Mouse (Mus musculus) intestine, embryonic 14.5 days (tissue): ENCODE data around the gene H13. TPM values are rescaled to one million over a fixed set of nuclear protein-coding genes. Genes with fewer than 3 reads are reported as not detected.

Experiments
- ATAC-seq: fragments of 200-750 bp; cut with Nextera tagmentation; replicated peaks from 2 replicates; pipeline ENCODE4 v1.8.0; 2017; ENCODE audit warnings: low read depth, moderate number of reproducible peaks, moderate TSS enrichment, moderate library complexity; ENCODE audit not compliant: low FRiP score, low TSS enrichment
- DNase-seq: peaks from one replicate; pipeline ENCODE4 v3.0.0-alpha.2; 2018; ENCODE audit warnings: low spot score
- H3K27ac ChIP-seq: fragments of 300-500 bp; sonication (generic); 2 replicates; pipeline ENCODE4 v1.5.1; 2014; ENCODE audit warnings: low read depth, mild to moderate bottlenecking, control low read depth
- H3K27me3 ChIP-seq: fragments of 300-500 bp; sonication (generic); replicated peaks from 2 replicates; pipeline ENCODE4 v1.6.1; 2014; ENCODE audit warnings: low read length, control low read depth; ENCODE audit not compliant: control insufficient read depth, insufficient read depth
- H3K36me3 ChIP-seq: fragments of 300-500 bp; sonication (generic); 2 replicates; pipeline ENCODE4 v1.6.1; 2014; ENCODE audit warnings: low read length, control low read depth; ENCODE audit not compliant: control insufficient read depth, insufficient read depth
- H3K4me1 ChIP-seq: fragments of 300-500 bp; sonication (generic); replicated peaks from 2 replicates; pipeline ENCODE4 v1.6.1; 2014; ENCODE audit warnings: low read length, control low read depth, mixed read lengths; ENCODE audit not compliant: control insufficient read depth, insufficient read depth
- H3K4me2 ChIP-seq: fragments of 300-500 bp; sonication (generic); 2 replicates; pipeline ENCODE4 v1.6.1; 2014; ENCODE audit warnings: low read length
- H3K4me3 ChIP-seq: fragments of 300-500 bp; sonication (generic); 2 replicates; pipeline ENCODE4 v1.5.1; 2014; ENCODE audit warnings: low read depth, low read length, control low read depth, mixed read lengths
- H3K9ac ChIP-seq: fragments of 300-500 bp; sonication (generic); 2 replicates; pipeline ENCODE4 v1.6.1; 2014; ENCODE audit warnings: mild to moderate bottlenecking, low read length
- H3K9me3 ChIP-seq: fragments of 300-500 bp; sonication (generic); 2 replicates; pipeline ENCODE4 v1.6.1; 2016; ENCODE audit warnings: low read length, control low read depth; ENCODE audit not compliant: control insufficient read depth
- WGBS: fragments of 180-500 bp; shearing (Covaris S2); extraction: QIAGEN DNeasy Blood & Tissue Kit; methylation state at CpG from one replicate; pipeline ENCODE4 v1.1.7; 2014; 5-methylcytosine and 5-hydroxymethylcytosine counted together
- polyA plus RNA-seq: library from polyadenylated mRNA; unstranded; fragments of >200 nt; fragmentation: Nextera tagmentation; extraction: Ambion mirVana; gene quantifications from 2 replicates; pipeline ENCODE4 v1.2.1, GENCODE M21; 2014

Gene H13
- polyA plus RNA-seq, 1 experiment from 2014 or later, result 113 TPM

DNA sequence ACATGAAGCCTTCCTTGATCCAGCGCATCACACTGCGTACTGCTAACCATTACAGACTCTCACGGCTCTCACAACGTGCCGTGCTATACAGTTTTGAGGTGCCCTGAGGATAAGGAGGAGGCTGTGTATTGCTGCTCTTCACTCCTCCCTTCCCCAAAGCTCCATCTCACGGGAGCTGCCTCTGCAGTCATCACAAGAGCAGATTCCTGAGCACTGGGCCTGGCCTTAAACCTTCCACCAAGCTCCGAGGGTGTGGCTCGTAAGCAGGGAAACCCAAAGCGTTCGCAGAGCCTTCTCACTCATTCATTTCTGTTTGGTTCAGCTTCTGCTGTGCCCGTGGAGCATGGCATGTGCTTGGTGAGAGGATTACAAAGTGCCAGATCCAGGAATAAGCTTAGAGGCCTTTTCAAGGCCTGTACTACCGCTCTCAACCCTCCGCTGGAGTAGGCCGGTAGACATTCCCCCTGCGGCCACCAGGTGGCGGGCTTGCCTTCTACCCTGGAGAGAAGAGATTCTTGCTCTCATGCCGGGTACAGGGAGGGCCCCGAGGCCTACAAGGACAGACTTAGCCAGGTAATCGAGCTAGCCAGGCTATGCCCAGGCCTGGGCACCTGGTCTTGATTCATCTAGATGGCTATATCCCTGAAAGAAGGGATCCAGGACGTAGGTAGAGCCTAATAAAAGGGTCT lies 27.4 kb downstream of the H13 start:
- Histone ChIP-seq H3K27me3 (no peaks in the 10 kb centered on the region), H3K9ac (peak overlapping the region; percentile 55), H3K27ac (peak overlapping the region; percentile 74), H3K36me3 (peaks cover 68% of the 10 kb centered on the region), H3K4me1 (peaks cover 3% of the 10 kb centered on the region; the same call in 1 of the 2 replicates), H3K4me3 (no peak overlapping the region), H3K4me2 (no peak overlapping the region), H3K9me3 (no peaks in the 10 kb centered on the region)
- 41% methylated on average over 20 of the region's 20 CpGs for WGBS
- ATAC-seq (peak; percentile 71), DNase-seq (peak; percentile 97)

GRCm38 (mm10) chr2:152700138-152700537 lies 30.9 kb downstream of the H13 start:
- no peak overlapping the region for H3K9ac ChIP-seq
- DNase-seq, result no peak
- no peaks in the 10 kb centered on the region; the same call in 1 of the 2 replicates for H3K4me1 ChIP-seq
- peaks cover 91% of the 10 kb centered on the region for H3K36me3 ChIP-seq
- H3K27ac ChIP-seq, result no peak overlapping the region
- no peak overlapping the region for H3K4me3 ChIP-seq
- no peak overlapping the region for H3K4me2 ChIP-seq
- no peaks in the 10 kb centered on the region for H3K27me3 ChIP-seq
- H3K9me3 ChIP-seq, result no peaks in the 10 kb centered on the region
- ATAC-seq, result no peak
- WGBS, result 93% methylated on average over 10 of the region's 10 CpGs

DNA sequence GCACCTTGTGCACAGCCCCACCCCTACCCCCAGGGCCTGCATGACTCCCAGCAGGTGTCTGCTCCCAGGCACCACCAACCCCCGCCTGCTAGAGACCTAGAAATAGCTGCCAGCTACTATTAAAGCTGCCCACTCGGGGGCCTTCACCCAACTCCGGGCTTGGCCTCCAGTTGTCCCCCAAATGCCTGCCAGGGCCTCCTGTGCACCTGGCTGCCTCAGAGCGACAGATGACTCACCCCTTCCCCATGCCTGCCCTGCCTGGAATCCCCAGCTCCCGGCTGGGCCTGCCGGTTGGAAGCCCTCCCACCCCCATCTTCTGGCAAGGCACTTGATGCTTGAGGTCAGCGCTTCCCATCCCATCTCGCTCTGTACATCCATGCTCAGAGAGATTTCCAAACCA lies 31.5 kb downstream of the H13 start:
- H3K27me3 ChIP-seq, result no peaks in the 10 kb centered on the region
- H3K9ac ChIP-seq, result no peak overlapping the region
- no peaks in the 10 kb centered on the region for H3K9me3 ChIP-seq
- H3K36me3 ChIP-seq, result peaks cover 91% of the 10 kb centered on the region
- no peaks in the 10 kb centered on the region; the same call in 1 of the 2 replicates for H3K4me1 ChIP-seq
- no peak overlapping the region for H3K4me3 ChIP-seq
- no peak for DNase-seq
- no peak for ATAC-seq
- H3K27ac ChIP-seq, result no peak overlapping the region
- WGBS, result 89% methylated on average over 8 of the region's 8 CpGs
- H3K4me2 ChIP-seq, result no peak overlapping the region

- H3K9me3 ChIP-seq, result no peaks in the 10 kb centered on the region
- no peak overlapping the region for H3K27ac ChIP-seq
- no peak for ATAC-seq
- no peak overlapping the region for H3K9ac ChIP-seq
- no peaks in the 10 kb centered on the region for H3K27me3 ChIP-seq
- peaks cover 72% of the 10 kb centered on the region for H3K36me3 ChIP-seq
- no peak overlapping the region for H3K4me2 ChIP-seq
- no peak for DNase-seq
- WGBS, result 91% methylated on average over 21 of the region's 21 CpGs
- no peak overlapping the region for H3K4me3 ChIP-seq
- peaks cover 23% of the 10 kb centered on the region for H3K4me1 ChIP-seq
Observed at GRCm38 (mm10) chr2:152703596-152704255, 34.5 kb downstream of the H13 start.

DNA sequence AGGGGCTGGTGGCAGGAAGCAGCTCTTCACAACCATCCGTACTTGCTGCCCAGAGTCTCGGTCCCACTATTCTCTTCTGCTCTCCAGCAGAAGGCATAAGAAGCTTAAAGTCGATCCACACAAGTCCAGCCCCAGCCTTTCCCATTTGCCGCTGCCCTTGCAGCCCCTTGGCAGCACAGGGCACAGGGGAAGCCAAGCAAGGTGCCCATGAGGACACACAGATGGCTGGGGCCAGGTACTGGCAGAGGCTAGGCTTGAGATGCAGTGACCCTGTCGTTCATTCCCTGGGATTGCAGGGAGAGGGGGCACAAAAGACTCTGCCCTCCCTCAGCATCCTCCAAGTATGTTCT lies 35.0 kb downstream of the H13 start:
- peaks cover 68% of the 10 kb centered on the region for H3K36me3 ChIP-seq
- 89% methylated on average over 5 of the region's 5 CpGs for WGBS
- ATAC-seq, result no peak
- H3K9ac ChIP-seq, result no peak overlapping the region
- no peak overlapping the region for H3K4me3 ChIP-seq
- DNase-seq, result no peak
- no peaks in the 10 kb centered on the region for H3K9me3 ChIP-seq
- peaks cover 23% of the 10 kb centered on the region for H3K4me1 ChIP-seq
- no peaks in the 10 kb centered on the region for H3K27me3 ChIP-seq
- H3K4me2 ChIP-seq, result no peak overlapping the region
- no peak overlapping the region for H3K27ac ChIP-seq

DNA sequence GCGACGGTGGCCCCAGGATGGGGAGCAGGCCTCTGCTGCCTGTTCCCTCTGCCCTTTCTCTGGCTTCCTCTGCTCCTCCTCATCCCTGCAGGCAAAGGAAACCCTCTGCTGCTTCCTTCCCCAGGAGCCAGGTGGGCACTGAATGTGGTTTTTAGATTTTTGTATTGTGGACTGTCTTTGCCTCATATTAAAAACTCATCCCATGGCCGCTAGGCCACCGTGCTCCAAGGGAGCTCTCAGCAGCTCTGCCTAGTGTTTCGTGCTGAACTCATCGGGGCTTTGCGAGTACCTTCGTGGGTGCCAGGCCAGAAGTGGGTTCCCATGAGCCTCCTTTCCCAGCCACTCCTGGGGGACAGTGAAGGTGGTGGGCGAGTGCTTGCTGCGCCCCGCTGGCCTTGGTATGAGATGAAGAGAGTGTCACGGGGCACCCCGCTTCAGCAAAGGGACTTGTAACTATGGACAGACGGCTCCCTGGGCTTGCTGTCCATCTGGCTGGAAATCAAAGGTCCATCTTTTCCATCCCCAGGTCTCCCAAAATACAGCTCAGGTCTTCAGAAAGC lies 35.6 kb downstream of the H13 start:
- Histone ChIP-seq H3K4me2 (no peak overlapping the region), H3K36me3 (peaks cover 61% of the 10 kb centered on the region), H3K27ac (no peak overlapping the region), H3K4me1 (peaks cover 23% of the 10 kb centered on the region), H3K9me3 (no peaks in the 10 kb centered on the region), H3K9ac (no peak overlapping the region), H3K4me3 (no peak overlapping the region), H3K27me3 (no peaks in the 10 kb centered on the region)
- ATAC-seq (no peak), DNase-seq (no peak)
- WGBS, result 95% methylated on average over 14 of the region's 14 CpGs

DNA sequence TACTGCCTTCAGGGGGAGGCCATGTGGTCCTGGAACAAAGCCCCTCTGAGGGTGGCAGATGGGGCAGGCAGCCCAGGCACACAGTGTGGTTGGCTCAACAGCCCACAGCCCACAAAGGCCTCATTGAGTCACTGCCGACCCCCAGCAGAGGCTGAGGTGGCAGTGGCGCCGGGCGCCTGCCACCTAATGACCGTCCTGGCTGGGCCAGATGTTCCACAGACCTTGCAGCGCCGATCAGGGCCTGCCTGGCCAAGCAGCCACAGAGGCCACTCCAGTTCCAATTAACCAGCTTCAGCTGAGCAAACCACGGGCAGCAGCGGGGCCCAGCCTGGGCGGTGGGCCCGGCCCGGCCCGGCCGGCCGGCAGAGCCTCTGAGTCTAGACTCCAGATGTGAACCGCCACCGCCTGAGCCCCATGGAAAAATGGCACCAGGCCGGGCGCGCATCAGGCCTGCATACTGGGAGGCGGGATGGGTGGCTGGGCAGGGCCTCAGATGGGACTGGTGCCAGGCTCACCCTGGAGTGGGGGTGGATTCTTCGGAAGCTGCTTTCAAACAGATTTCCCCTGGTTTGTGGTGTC lies 36.8 kb downstream of the H13 start:
- Histone ChIP-seq H3K4me1 (peaks cover 23% of the 10 kb centered on the region), H3K36me3 (peaks cover 49% of the 10 kb centered on the region), H3K4me3 (no peak overlapping the region), H3K27ac (peak overlapping the region; percentile 69), H3K4me2 (no peak overlapping the region), H3K9me3 (no peaks in the 10 kb centered on the region), H3K27me3 (no peaks in the 10 kb centered on the region), H3K9ac (peak overlapping the region; percentile 20; the same call in 1 of the 2 replicates)
- no peak for DNase-seq
- ATAC-seq, result no peak
- 75% methylated on average over 22 of the region's 22 CpGs for WGBS

DNA sequence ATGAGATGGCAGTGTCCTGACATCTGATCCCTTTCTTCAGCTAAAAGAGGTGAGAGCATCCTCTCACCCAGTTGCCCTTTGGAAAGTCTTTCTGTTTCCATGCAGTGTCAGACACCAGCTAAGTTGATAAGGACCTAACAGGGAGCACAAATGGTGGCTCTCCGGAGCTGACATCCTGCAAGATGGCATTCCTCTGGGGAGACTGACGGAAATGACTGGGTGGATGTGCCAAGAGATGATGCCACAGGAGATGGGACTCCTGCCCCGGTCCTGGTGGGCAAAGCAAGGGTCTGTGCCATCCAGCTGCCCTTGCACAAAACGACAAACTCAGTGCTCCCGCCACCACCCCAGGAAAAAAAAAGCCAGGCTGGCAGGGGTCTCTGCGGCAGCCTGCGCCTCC lies 37.9 kb downstream of the H13 start:
- Histone ChIP-seq H3K9ac (peak overlapping the region; percentile 44), H3K4me3 (peak overlapping the region; percentile 30), H3K27ac (peak overlapping the region; percentile 92), H3K4me2 (peak overlapping the region; percentile 55), H3K9me3 (no peaks in the 10 kb centered on the region), H3K27me3 (no peaks in the 10 kb centered on the region), H3K36me3 (peaks cover 38% of the 10 kb centered on the region), H3K4me1 (peaks cover 23% of the 10 kb centered on the region)
- DNase-seq, result no peak
- 21% methylated on average over 7 of the region's 7 CpGs for WGBS
- ATAC-seq, result no peak
